Comparison of ENCODE assay signal across 8 mouse cellular contexts in genomic region chr7:60244187-60244866, GRCm38 (mm10).
DNase-seq lines count a peak whose midpoint lies in the region; ATAC-seq and TF ChIP-seq lines count a peak whose summit lies in the region.
"Not testable (repeated sequence)": the region's sequence is repeated elsewhere in the genome, so short reads cannot be mapped to it uniquely, and the experiment has no call there.

No protein-coding gene starts in this region.

- H3K4me2 ChIP-seq in embryonic facial prominence, embryonic 15.5 days (replicated peaks) = peak overlapping the region; percentile 29
- peak overlapping the region; percentile 62 for H3K4me2 ChIP-seq in heart, embryonic 13.5 days
- H3K4me2 ChIP-seq in limb, embryonic 14.5 days (replicated peaks; ENCODE audit: low read depth, low read length, severe bottlenecking) = peak overlapping the region; percentile 35; the same call in 1 of the 2 replicates
- not testable (repeated sequence) for H3K4me2 ChIP-seq in midbrain, embryonic 11.5 days

- peak; percentile 90 for DNase-seq in ES-CJ7 (ENCODE audit: low read depth, low spot score)
- DNase-seq in c-Kit-positive CD71-positive TER-119-positive erythroid progenitor cells, embryonic 14.5 days (ENCODE audit: low spot score) = peak; percentile 37
- peak; percentile 43 for DNase-seq in kidney, adult 2 months
- DNase-seq in limb, embryonic 14.5 days (ENCODE audit: low spot score) = peak; percentile 33
- peak; percentile 83 for DNase-seq in midbrain, embryonic 11.5 days (ENCODE audit: low spot score, missing footprints)
- DNase-seq in right cerebral cortex, postnatal 4 days = peak; percentile 33

- not testable (repeated sequence) for H3K9ac ChIP-seq in embryonic facial prominence, embryonic 15.5 days
- peak overlapping the region; percentile 73 for H3K9ac ChIP-seq in heart, embryonic 13.5 days
- H3K9ac ChIP-seq in limb, embryonic 14.5 days (ENCODE audit: low read depth, low read length, severe bottlenecking) = peak overlapping the region; percentile 38; the same call in 1 of the 2 replicates
- peak overlapping the region; percentile 33 for H3K9ac ChIP-seq in midbrain, embryonic 11.5 days (ENCODE audit: low read length)

- TF ChIP-seq CTCF in kidney, adult 2 months (conservative IDR thresholded peaks at IDR 0.05; ENCODE audit: insufficient read depth, insufficient read length, low read depth, low read length) = not testable (repeated sequence)

- not testable (repeated sequence) for H3K27ac ChIP-seq in embryonic facial prominence, embryonic 15.5 days (replicated peaks); kidney, adult 2 months (ENCODE audit: insufficient read depth, low read depth, low read length); limb, embryonic 14.5 days (replicated peaks; ENCODE audit: low read depth, low read length); midbrain, embryonic 11.5 days (ENCODE audit: low read depth, low read length)
- 0 out of 2 replicates have a peak overlapping the region, but pooled peaks have one; percentile 54 for H3K27ac ChIP-seq in heart, embryonic 13.5 days (replicated peaks)

- 20% methylated on average over 22 of the region's 22 CpGs for WGBS in embryonic facial prominence, embryonic 15.5 days
- WGBS in heart, embryonic 13.5 days = 8% methylated on average over 22 of the region's 22 CpGs
- WGBS in kidney, adult 2 months = 18% methylated on average over 22 of the region's 22 CpGs
- 14% methylated on average over 22 of the region's 22 CpGs for WGBS in limb, embryonic 14.5 days
- 22% methylated on average over 22 of the region's 22 CpGs for WGBS in midbrain, embryonic 11.5 days

- ATAC-seq in embryonic facial prominence, embryonic 15.5 days (ENCODE audit: insufficient number of reproducible peaks, low FRiP score, low TSS enrichment, low read depth) = peak; percentile 93
- not testable (repeated sequence) for ATAC-seq in heart, embryonic 13.5 days (ENCODE audit: extremely low read depth, insufficient number of reproducible peaks, low FRiP score, low TSS enrichment)
- peak; percentile 94 for ATAC-seq in limb, embryonic 14.5 days (ENCODE audit: low FRiP score, low read depth)
- peak; percentile 99 for ATAC-seq in midbrain, embryonic 11.5 days (ENCODE audit: low FRiP score)

- H3K27me3 ChIP-seq in embryonic facial prominence, embryonic 15.5 days; heart, embryonic 13.5 days (replicated peaks); kidney, adult 2 months (replicated peaks; ENCODE audit: control insufficient read depth, insufficient read depth, low read length); limb, embryonic 14.5 days (ENCODE audit: control insufficient read depth, insufficient read depth, low read length); midbrain, embryonic 11.5 days (ENCODE audit: control insufficient read depth, insufficient read depth, low read length): not testable (repeated sequence)

- not testable (repeated sequence) for H3K4me1 ChIP-seq in embryonic facial prominence, embryonic 15.5 days; heart, embryonic 13.5 days; kidney, adult 2 months (ENCODE audit: control insufficient read depth, insufficient read depth, low read length); limb, embryonic 14.5 days (ENCODE audit: control insufficient read depth, insufficient read depth, low read length); midbrain, embryonic 11.5 days (ENCODE audit: control insufficient read depth, insufficient read depth, low read length)

- not testable (repeated sequence) for TF ChIP-seq POLR2A in kidney, adult 2 months (IDR thresholded peaks at IDR 0.05; ENCODE audit: low read depth, low read length)
- 0 out of 2 replicates have a peak, but pooled peaks have one; percentile 66 for TF ChIP-seq POLR2A in limb, embryonic 14.5 days (IDR thresholded peaks at IDR 0.05; ENCODE audit: borderline replicate concordance, extremely low read depth, insufficient read depth, insufficient read length)

- not testable (repeated sequence) for H3K36me3 ChIP-seq in embryonic facial prominence, embryonic 15.5 days; heart, embryonic 13.5 days; kidney, adult 2 months (ENCODE audit: control insufficient read depth, insufficient read depth, low read length); limb, embryonic 14.5 days (ENCODE audit: control insufficient read depth, insufficient read depth, low read length); midbrain, embryonic 11.5 days (ENCODE audit: control insufficient read depth, insufficient read depth, low read length)

- peak overlapping the region; percentile 42 for H3K4me3 ChIP-seq in embryonic facial prominence, embryonic 15.5 days (replicated peaks)
- peak overlapping the region; percentile 53 for H3K4me3 ChIP-seq in heart, embryonic 13.5 days
- H3K4me3 ChIP-seq in kidney, adult 2 months (ENCODE audit: insufficient read depth, low read depth, low read length) = peak overlapping the region; percentile 69
- peak overlapping the region; percentile 37 for H3K4me3 ChIP-seq in limb, embryonic 14.5 days (replicated peaks; ENCODE audit: low read length)
- H3K4me3 ChIP-seq in midbrain, embryonic 11.5 days (ENCODE audit: low read depth, low read length) = peak overlapping the region; percentile 28

- H3K9me3 ChIP-seq in embryonic facial prominence, embryonic 15.5 days (replicated peaks); heart, embryonic 13.5 days; limb, embryonic 14.5 days (ENCODE audit: control insufficient read depth, low read length); midbrain, embryonic 11.5 days (ENCODE audit: control insufficient read depth, low read length): not testable (repeated sequence)

Comparison
In these comparisons a context has a peak if more than half of its experiments do, and no peak if none do; other contexts are left out.
1. DNase-seq: peak in every context shown above with its lines; median percentile 90 in ES-CJ7; 83 in midbrain, embryonic 11.5 days; 43 in kidney, adult 2 months; 37 in c-Kit-positive CD71-positive TER-119-positive erythroid progenitor cells, embryonic 14.5 days; 33 in limb, embryonic 14.5 days; 33 in right cerebral cortex, postnatal 4 days.